Mouse (Mus musculus): ENCODE measurements at regions not wholly inside any gene's neighbourhood (a gene's known extent, or its start where the extent isn't known, plus 50 kb on each side); places are given as distances from the start of the nearest gene placed in this dataset.
A peak's percentile ranks its signal among the peaks of the same experiment; 100 is the strongest.

DNA sequence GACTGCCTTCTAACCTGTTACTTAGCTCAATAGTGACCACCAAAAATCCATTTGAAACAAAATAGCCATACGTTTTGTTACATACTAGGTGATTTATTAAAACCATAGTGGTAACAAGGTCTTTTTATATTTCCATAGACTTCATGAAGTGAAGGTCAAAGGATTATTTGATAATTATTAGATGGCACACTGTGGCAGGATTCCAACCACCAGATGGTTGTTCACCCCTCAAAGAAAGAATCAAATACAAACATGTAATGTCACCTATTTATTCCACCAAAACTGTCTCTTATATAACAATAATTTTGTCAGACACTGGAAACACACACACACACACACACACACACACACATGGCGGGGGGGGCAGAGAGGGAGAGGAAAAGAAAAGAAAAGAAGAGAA, 431.2 kb downstream of the Btg1 start:
- DNase-seq (ENCODE audit: extremely low spot score, low spot score), result no peak

DNA sequence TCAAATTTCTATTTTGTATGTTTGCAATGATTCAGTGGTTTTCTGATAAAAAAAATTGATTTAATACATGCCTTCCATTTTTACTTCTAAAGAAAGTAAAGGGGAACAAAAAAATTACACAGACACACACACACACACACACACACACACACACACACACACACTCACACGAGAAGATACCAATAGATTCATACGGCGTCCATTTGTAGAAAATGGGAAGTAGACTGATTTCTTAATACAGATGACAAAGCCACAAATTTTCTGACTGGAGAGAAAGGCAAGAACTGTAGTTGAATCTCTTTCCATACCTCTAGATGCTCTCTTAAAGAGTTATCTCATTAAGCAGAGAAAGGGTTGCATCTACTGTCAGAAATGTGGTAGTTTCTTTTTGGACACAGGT, 424.9 kb upstream of the Dcn start:
- no peak for DNase-seq (ENCODE audit: extremely low spot score, low spot score)

DNA sequence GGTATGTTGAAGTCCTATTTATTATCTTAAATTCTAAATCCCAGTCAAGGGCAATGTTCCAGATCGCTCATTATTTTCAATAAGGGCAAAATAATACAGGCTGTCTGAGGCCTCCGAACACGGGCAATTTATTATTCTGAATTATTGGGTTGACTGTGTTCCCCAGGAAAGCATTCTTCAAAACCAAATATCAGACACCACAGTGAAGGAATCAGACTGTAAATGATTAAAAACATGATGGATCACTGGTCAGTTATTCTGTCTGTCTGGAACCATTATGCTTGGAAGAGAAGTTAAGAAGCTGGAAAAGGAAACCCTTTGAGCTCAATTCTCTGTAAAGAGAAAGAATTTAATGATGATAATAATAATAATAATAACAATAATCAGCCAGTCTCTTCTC, 417.4 kb upstream of the Dcn start:
- DNase-seq (ENCODE audit: extremely low spot score, low spot score), result no peak

DNA sequence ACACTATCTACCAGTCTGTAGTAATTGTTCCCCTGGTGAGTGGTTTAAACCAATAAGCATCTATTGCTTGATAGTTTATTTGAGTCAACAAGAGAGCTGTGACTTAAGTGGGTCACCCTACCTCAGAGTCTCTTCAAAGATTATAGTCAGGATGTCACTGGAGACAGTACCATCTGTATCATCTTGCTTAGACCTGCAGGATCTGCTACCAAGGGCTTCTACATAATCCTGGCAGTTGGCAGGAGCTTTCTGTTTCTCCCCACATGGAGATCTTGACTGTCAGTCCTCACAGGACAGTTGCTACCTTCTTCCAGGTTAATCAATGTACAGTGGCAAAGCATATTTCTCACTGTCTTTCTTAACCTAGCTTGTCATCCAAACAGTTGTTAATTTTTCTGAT, 414.9 kb upstream of the Dcn start:
- no peak for DNase-seq (ENCODE audit: extremely low spot score, low spot score)

DNA sequence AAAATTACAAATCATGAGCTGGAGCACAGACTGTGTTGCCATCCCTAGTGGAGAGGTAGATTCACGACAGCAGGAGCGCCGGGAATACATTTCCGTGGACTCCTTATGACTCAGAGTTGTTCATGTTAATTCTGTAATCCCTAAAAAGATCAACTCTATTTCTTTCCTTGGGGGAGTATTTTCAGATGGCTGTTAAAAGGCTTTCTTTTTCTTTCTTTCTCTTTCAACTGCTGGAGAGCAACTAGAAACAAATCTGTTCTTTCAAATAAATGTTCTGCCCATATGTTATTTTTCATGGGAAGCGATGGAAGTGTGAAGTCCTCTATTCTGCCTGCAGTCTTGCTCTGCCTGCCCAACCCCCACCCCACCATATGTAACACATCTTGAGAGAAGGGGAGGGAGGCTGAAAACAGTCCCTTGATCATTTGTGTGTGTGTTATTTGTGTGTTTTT, 401.4 kb upstream of the Dcn start:
- no peak for DNase-seq (ENCODE audit: extremely low spot score, low spot score)

DNA sequence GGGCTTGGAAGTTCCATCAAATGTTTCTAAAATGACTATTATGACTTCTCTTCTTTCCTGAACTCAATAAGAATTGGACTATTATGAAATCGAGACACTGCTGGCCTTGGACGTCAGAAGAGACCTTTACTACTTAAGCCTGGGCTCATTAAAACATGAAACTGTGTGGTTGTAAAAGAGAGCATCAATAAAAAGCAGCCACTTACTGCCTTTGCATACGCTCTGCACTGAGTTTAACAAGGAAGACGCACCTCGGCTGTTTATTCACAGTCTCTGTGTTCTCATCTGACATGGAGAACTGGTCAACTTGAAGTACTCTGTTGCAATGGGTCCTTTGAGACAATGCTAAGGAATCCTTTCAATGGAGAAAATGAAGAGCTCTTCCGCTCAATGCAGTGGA, 399.8 kb upstream of the Dcn start:
- DNase-seq (ENCODE audit: extremely low spot score, low spot score), result no peak

DNA sequence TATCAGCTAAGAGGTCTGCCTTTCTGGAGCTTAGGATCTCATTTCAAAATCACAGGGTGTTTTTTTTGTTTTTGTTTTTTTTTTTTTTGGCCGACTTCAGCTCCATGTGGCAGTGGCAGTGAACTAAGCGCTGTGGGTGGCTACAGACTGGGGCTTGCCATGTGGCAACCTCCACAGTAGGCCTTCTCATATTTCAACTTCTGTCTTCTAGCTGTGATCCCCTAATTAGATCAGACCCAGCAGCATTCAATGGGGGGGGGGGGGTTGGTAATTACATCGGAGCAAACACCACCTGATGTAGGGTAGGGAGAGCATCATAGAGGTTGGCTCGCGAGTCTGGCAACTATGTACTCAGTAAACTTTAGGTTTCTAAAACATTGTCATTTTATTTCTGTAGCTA, 392.1 kb upstream of the Dcn start:
- no peak for DNase-seq (ENCODE audit: extremely low spot score, low spot score)

DNA sequence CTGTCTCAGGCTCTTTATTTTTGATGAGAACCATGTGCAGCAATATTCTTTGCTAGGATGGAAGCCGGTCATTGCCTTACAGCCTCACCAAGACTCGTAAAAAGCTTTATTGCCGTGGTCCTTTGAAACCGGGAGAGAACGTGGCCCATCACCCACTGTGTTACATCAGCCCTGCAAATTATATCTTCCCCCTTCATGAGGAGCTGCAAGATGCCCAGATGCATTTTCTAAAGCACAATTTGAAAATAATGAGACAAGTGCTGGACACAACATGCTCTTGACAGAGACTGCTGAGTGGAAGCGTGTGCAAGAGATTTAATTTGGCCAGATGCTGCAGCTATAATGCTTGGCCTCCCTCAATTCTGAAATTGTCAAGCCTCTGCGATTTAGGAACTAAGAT, 389.2 kb upstream of the Dcn start:
- DNase-seq (ENCODE audit: extremely low spot score, low spot score), result no peak

DNA sequence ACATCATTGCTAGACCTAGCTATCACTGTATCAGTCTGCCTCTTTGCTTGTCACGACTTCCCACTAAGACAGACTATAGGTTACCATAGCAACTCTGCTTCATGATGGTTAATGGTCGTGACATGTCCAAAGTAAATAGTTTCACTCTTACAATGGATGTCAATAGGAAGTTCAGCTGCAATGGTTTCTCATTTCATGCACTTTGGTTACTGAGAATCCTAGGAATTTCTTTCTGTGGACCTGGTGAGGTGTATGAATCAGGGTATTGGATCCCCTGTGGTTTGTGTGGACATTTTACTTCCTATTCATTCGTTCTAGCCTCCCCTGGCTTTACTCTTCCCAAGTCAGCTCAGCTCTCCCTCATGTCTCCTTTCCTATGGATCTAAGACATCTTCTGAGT, 385.5 kb upstream of the Dcn start:
- DNase-seq (ENCODE audit: extremely low spot score, low spot score), result no peak

DNA sequence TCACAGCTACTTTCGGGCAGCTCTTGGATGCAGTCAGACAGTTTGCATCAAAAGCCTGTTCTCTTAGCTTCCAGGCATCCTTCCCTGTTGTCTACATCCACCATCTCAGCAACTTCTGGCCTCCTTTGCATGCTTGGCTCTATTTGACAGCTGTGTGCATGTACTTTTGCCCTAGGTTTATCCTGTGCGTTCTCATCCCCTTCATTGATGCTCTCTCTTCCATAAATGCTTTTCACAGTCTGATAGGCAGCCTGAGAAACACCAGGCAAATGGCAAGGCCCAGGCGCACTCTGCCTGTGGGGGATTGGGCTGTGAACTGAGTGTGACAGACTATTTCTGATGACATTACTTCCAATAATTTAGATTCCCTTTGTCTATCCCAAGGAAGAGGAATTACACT, 364.9 kb upstream of the Dcn start:
- DNase-seq (ENCODE audit: extremely low spot score, low spot score), result no peak

DNA sequence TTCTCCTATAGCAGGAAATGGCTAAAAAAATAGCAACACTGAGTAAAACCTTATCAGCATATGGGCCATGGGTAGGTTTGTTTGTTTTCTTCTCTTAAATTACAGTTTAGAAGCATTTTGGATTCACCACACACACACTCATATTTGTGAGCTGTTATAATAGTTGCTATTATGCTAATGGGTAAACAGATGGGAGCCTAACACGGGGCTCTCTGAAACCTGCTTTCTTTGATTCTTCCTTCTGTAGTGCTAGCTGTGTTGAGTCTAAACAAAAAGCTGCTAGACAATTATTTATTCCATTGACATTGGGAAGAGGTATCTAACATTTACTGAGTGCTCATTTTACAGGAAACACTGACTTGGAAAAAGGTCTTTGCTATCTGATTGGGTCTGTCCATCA, 356.7 kb upstream of the Dcn start:
- DNase-seq (ENCODE audit: extremely low spot score, low spot score), result no peak

DNA sequence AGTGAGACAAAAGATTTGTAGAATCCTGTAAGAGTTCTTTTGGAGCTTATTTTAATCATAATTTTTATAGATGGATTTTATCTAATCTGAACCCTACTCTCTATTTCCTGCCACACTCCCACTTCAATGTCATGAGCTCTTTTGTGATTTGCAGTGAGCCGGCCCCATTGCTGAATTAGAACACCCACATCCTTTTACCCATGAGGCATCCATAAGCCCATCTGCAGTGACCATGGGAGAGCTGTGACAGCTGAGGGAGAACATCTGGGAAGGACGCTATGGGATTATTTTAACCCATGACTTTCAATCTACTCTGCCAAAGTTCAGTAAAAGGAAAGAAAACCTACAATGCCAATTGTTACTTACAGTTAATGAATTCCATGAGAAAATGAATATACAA, 337.8 kb upstream of the Dcn start:
- no peak for DNase-seq (ENCODE audit: extremely low spot score, low spot score)

DNA sequence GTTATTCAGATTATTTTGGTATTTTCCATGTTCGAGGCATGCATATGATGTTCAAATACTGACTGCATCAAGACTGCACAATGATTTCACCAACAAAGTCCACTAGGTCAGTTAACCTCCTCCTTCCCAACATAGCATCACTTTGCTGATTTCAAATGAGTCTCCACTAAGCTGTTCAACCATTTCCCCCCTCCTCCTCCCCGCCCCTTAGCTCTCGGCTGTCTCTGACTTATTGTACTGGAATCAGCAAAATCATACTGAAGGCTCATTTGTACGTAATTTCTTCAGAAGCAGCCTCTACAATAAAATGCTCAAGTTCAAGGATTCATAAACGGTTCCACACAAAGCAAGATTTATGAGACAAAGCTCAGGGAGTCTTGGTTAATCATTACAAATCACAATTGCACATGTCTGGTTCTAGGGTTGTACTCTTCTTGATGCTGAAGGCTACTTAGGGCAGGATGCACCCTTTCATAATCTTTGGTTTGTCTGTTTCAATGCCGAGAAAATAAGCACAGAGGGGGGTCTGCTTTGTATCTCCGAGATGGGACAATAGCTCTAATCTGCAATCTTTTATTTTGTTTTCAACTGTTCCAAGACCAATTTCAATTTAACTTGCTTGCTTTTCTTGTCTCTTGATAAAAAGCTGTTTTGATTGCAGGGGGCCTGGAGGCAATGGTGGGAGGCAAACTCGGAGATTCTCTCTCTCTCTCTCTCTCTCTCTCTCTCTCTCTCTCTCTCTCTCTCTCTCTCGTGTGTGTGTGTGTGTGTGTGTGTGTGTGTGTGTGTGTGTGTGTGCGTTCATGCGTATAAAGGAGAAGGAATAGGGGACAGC, 320.6 kb upstream of the Dcn start:
- no peak for DNase-seq (ENCODE audit: extremely low spot score, low spot score)

DNA sequence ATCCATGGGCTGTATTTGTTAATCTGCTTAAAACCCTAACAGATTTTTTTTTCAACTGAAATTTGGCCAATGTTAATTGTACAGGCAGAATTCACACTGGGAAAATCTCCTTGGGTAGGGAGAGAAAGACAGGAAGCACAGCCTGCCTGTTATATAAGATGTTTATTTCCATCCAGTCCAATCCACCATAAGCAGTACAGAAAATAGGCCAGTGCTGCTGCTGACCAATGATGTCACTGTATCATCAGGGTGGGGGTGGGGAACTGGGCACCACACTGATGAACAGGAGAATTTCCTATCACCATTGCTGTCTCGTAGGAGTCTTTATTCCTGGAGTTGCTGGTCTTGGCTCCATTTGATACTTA, 320.0 kb upstream of the Dcn start:
- no peak for DNase-seq (ENCODE audit: extremely low spot score, low spot score)

DNA sequence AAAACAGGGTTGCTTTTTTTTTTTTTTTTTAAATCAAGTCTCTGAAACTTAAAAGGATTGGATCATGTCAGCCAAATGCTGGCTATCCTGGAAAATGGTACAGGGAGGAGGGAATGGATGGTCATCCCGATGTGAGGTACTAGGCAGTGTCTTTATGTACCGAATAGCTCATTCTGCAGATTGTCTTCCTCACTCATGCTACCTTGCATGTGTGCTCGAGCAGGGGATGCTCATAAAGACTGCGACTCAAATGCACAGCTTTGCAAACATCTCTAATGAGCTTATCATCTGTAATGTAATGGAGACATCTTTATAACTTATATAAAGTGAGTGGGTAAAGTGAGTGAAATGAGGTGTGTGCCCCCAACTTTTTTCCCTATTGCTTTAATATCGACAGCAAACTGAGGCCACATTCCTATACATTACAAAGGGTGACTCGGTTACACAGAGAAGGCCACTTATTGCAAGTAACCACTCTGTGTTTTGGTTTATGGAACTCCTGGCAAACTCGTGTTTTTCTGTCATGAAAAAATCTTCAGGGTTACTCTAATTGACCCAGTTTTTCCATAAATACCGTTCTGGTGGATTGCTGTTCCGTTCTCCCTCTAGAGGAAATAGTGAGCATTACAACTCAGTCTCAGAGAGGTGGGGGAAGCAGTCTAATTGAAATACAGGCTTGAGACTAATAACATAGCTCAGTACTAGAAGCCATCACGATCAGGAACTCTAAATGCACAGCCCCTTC, 319.4 kb upstream of the Dcn start:
- DNase-seq (ENCODE audit: extremely low spot score, low spot score), result peak; percentile 19

DNA sequence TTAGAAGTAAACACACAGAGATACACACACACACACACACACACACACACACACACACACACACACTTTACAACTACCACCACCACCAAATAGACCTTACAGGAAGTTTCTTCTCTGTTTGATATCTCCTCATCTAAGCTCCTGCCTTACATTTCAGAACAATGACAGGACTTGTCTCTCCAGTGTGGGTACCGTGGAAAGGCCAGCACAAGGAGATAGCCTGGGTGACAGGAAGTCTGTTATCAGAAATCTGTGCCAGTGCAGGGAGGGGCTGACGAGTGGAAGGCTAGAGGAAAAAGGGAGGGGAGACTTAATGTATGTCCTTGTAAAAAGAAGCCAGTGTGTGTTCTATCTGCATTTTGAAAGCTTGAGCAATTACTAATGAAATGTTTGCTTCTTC, 318.5 kb upstream of the Dcn start:
- no peak for DNase-seq (ENCODE audit: extremely low spot score, low spot score)

DNA sequence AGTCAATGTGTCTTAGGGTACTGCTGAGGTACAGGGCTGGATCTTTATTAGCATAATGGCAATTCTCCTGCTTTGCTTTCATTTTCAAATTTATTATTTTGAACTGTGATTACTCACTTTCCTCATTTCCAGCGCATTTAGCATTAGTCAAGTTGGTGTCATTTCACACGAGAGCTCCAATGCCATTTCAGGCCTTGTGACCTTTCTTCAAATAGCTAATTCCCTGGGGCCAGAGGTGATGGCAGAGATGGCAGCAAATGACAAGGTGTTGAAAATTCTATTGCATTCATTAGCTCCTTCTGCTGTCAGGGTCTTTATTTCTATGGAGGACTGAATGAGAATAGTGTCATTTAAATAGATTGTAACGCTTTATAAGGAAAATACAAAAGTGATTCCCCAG, 300.9 kb upstream of the Dcn start:
- no peak for DNase-seq (ENCODE audit: extremely low spot score, low spot score)

DNA sequence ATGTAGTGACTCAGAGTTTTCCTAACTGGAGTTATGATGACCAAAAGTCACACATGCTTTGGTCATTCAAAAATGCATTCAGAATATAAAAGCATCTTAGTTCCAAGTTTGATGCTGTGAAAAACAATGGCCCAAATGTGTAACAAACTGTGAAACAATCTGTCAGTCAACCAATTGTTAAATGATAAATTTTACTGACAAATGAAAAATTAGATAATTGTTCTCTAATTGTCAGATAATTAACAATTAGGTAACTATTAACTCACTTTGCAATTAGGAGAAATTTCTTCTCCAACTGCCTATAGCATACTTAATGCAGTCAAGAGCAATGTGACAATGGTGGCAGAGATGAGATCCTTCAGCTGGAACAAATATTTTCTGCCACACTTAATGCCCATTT, 289.7 kb upstream of the Dcn start:
- DNase-seq (ENCODE audit: extremely low spot score, low spot score), result no peak

DNA sequence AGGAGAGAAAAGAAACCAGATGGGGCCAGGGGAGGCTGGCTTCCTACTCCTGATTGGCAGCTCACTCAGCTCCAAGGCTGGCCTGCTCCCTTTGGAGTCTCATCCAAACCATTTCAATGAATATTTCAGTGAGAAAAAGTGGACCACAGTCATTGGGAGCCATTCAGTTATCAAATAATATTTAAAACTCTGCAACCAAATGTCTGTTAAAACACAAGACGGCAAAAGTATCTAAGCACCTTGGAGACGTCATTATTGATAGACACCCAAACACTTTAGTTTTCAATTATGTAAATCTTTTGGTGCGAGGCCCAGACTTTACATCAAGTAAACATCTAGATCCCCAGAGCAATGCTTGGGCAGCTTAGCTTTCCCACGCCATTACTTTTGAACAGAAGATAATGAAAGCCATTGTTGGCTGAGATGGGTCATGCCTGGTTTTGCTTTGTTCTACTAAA, 268.1 kb upstream of the Dcn start:
- no peak for DNase-seq (ENCODE audit: extremely low spot score, low spot score)

DNA sequence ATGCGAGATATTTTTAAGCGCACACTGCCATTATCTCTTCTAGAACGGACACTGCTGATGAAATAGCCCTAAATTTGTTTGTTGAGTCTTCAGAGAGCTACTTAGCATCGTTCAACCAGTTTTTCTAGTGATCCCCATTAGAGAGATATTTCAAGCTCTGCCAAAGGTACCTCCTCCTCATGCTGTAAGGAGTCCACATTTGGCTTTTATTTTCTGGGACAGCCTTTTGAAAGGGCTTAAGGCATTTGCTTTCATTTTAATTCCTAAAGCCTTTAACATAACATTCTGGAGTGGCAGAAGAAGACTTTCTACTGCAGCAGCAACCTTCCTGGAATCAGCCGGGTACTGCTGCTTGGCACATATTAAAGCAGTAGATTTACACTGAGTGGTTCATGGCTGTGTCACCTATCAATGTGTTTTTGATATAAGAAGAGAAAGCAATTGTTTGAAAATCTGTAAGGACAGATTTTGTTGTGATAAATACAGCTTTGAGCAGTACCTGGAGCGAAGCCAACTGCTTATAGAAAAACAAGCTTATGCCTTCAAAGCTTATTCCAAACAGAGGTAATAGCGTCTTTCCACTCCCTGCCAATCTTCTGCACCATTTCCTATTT, 267.5 kb upstream of the Dcn start:
- no peak for DNase-seq (ENCODE audit: extremely low spot score, low spot score)

DNA sequence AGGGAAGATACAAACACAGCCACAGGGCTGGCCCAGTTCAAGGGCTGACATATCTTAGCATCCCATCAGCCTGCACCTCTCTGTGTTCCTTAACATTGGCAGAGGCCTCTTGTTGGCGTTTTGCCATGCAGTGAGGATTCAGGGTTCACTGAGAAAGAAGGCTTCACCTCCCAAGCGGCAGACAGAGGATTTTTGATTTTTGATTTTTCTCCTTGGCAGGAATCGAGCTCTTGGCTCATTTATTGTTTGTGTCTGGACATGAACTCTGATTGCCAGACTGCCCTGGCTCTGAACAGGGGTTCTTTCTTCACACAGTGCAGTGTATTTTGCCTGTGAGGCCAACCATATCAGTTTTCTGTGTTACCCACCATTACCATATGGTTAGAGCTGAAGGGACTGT, 259.9 kb upstream of the Dcn start:
- DNase-seq (ENCODE audit: extremely low spot score, low spot score), result no peak

DNA sequence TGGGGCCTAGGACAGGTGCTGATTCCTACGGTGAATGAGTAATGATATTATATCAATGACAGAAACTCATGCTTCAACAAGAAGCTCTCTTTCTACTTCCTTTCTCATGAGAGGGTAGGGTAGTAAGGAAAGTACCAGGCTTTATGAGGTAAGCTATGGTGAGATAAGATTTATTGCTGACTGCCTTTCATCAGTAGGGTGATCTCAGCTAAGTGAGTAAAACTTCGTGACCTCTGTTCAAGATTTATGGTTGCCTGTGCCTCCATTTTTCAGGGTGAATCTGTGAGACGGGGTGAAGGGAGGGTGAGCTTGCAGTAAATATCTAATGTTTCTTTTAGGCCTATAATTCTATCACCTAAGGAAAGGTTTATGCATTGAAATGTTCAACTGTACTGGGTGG, 259.0 kb upstream of the Dcn start:
- DNase-seq (ENCODE audit: extremely low spot score, low spot score), result no peak

DNA sequence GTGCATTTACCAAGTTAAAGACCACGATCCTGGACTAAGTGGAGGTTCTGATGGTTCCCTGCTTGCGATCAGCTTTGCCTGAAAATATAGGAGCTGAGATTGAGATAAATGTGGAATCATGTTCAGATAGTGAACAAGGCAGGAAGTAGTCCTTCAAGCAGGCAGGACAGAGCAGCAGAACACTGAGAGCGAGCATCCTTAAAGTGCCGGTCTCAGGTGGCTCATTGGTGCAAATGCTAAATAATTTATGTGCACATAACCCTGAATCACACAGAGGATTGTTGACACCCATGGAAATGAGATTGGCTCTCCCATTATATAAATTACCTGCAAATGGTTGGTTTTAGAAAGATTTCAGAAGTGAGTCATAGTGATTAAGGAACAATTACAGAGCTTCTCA, 243.8 kb upstream of the Dcn start:
- no peak for DNase-seq (ENCODE audit: extremely low spot score, low spot score)
